Mouse (Mus musculus): ENCODE measurements at regions not wholly inside any gene's neighbourhood (a gene's known extent, or its start where the extent isn't known, plus 50 kb on each side); places are given as distances from the start of the nearest gene placed in this dataset.

DNA sequence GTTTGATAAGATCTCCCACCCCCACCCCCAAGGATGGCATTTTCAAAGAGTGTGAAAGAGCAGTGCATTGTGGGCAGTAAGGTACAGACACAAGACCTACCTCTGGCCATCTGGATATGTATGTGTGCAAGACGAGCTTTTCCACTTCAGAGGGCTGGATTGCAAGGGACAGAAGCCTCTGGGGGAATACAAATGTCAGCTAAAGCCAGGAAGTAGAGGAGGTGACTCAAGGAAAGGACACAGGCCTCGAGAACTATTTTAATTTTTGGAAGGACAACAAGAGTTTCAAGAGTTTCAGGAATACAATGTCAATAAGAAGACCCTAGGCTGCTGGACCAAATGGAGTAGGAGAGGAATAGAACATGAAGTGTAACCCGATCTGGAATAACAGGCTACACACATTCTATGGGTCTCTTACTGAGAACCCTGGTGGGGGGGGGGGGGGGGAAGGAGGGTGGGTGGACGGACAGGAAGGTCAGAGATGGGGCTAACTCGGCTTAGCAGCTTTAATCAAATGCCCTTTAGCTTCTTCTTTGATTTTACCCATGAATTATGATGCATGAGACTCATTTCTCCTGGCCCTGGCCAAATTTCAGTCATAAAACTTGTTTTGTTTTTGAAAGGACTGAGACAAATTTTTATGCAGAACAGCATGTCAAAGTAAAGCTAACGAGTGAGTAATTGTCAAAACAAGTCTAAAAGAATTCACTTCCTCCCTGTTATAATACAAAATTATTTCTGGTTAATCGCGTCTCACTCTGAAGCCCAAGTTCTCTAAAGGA lies 91.4 kb upstream of the Cpsf6 start:
- ATAC-seq = no peak
- 49% methylated on average over 8 of the region's 8 CpGs for WGBS

GRCm38 (mm10) chr10:117470481-117470880 lies 90.7 kb upstream of the Cpsf6 start:
- Histone ChIP-seq H3K27me3 (replicated peaks; ENCODE audit: control insufficient read depth, insufficient read depth, low read length) (no peaks in the 10 kb centered on the region), H3K9me3 (ENCODE audit: control insufficient read depth) (0 out of 2 replicates have a peak, but pooled peaks cover 5% of the 10 kb centered on the region), H3K4me2 (replicated peaks; ENCODE audit: low read depth) (no peak overlapping the region), H3K27ac (ENCODE audit: low read depth, low read length) (no peak overlapping the region), H3K36me3 (ENCODE audit: control insufficient read depth, insufficient read depth) (no peaks in the 10 kb centered on the region), H3K9ac (ENCODE audit: low read depth, low read length) (no peak overlapping the region), H3K4me3 (ENCODE audit: low read depth, low read length) (no peak overlapping the region), H3K4me1 (replicated peaks; ENCODE audit: control insufficient read depth, insufficient read depth, low read length) (no peaks in the 10 kb centered on the region)
- no peak for TF ChIP-seq CTCF (IDR thresholded peaks at IDR 0.05; ENCODE audit: low read depth)
- 69% methylated on average over 2 of the region's 2 CpGs for WGBS
- ATAC-seq = no peak

More for the DNA sequence above, 91.4 kb upstream of the Cpsf6 start:
- TF ChIP-seq CTCF (IDR thresholded peaks at IDR 0.05; ENCODE audit: low read depth) = no peak
- Histone ChIP-seq H3K9me3 (ENCODE audit: control insufficient read depth) (0 out of 2 replicates have a peak, but pooled peaks cover 5% of the 10 kb centered on the region), H3K27ac (ENCODE audit: low read depth, low read length) (no peak overlapping the region), H3K4me2 (replicated peaks; ENCODE audit: low read depth) (no peak overlapping the region), H3K27me3 (replicated peaks; ENCODE audit: control insufficient read depth, insufficient read depth, low read length) (no peaks in the 10 kb centered on the region), H3K4me1 (replicated peaks; ENCODE audit: control insufficient read depth, insufficient read depth, low read length) (no peaks in the 10 kb centered on the region), H3K4me3 (ENCODE audit: low read depth, low read length) (no peak overlapping the region), H3K36me3 (ENCODE audit: control insufficient read depth, insufficient read depth) (no peaks in the 10 kb centered on the region), H3K9ac (ENCODE audit: low read depth, low read length) (no peak overlapping the region)

DNA sequence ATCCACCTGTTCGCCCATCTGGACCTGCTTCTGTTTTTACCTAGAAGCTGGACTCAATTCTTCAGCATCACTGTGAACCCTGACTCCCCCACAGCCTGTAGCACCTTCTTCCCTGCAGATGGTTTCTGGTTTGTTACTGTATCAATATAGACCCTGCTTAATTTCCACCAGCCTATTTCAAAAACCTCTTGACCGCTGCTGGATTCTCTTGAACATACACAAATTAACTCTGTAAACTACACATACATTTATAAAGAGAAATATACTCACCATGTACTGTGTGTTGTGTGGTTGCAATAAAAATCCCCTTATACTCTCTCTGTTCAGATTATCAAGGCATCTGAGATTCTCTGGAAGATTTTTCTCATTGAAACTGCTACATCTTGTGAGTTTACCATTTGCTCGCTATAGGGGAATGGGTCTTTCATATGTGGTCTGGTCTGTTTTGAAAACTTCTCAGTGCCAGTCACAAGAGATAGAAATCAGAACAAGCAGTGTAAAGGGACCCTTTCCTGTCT lies 89.8 kb upstream of the Cpsf6 start:
- H3K9me3 ChIP-seq (ENCODE audit: control insufficient read depth) = 0 out of 2 replicates have a peak, but pooled peaks cover 5% of the 10 kb centered on the region
- H3K27ac ChIP-seq (ENCODE audit: low read depth, low read length) = no peak overlapping the region
- TF ChIP-seq CTCF (IDR thresholded peaks at IDR 0.05; ENCODE audit: low read depth) = no peak
- H3K27me3 ChIP-seq (replicated peaks; ENCODE audit: control insufficient read depth, insufficient read depth, low read length) = no peaks in the 10 kb centered on the region
- H3K9ac ChIP-seq (ENCODE audit: low read depth, low read length) = no peak overlapping the region
- WGBS = 98% methylated on average over 3 of the region's 3 CpGs
- H3K4me2 ChIP-seq (replicated peaks; ENCODE audit: low read depth) = no peak overlapping the region
- H3K36me3 ChIP-seq (ENCODE audit: control insufficient read depth, insufficient read depth) = no peaks in the 10 kb centered on the region
- H3K4me3 ChIP-seq (ENCODE audit: low read depth, low read length) = no peak overlapping the region
- H3K4me1 ChIP-seq (replicated peaks; ENCODE audit: control insufficient read depth, insufficient read depth, low read length) = no peaks in the 10 kb centered on the region
- no peak for ATAC-seq

- Histone ChIP-seq H3K9ac (ENCODE audit: low read depth, low read length) (no peak overlapping the region), H3K4me3 (ENCODE audit: low read depth, low read length) (no peak overlapping the region), H3K27me3 (replicated peaks; ENCODE audit: control insufficient read depth, insufficient read depth, low read length) (no peaks in the 10 kb centered on the region), H3K27ac (ENCODE audit: low read depth, low read length) (no peak overlapping the region), H3K9me3 (ENCODE audit: control insufficient read depth) (0 out of 2 replicates have a peak, but pooled peaks cover 2% of the 10 kb centered on the region), H3K4me1 (replicated peaks; ENCODE audit: control insufficient read depth, insufficient read depth, low read length) (no peaks in the 10 kb centered on the region), H3K4me2 (replicated peaks; ENCODE audit: low read depth) (no peak overlapping the region), H3K36me3 (ENCODE audit: control insufficient read depth, insufficient read depth) (no peaks in the 10 kb centered on the region)
- ATAC-seq = no peak
- WGBS = 89% methylated on average over 3 of the region's 3 CpGs
- no peak for TF ChIP-seq CTCF (IDR thresholded peaks at IDR 0.05; ENCODE audit: low read depth)
These were observed 89.2 kb upstream of the Cpsf6 start for GRCm38 (mm10) chr10:117468931-117469572.

GRCm38 (mm10) chr10:117468381-117468780 lies 88.6 kb upstream of the Cpsf6 start:
- 92% methylated on average over 4 of the region's 4 CpGs for WGBS
- Histone ChIP-seq H3K9ac (ENCODE audit: low read depth, low read length) (no peak overlapping the region), H3K4me3 (ENCODE audit: low read depth, low read length) (no peak overlapping the region), H3K36me3 (ENCODE audit: control insufficient read depth, insufficient read depth) (no peaks in the 10 kb centered on the region), H3K27ac (ENCODE audit: low read depth, low read length) (no peak overlapping the region), H3K4me2 (replicated peaks; ENCODE audit: low read depth) (no peak overlapping the region), H3K9me3 (ENCODE audit: control insufficient read depth) (no peaks in the 10 kb centered on the region), H3K4me1 (replicated peaks; ENCODE audit: control insufficient read depth, insufficient read depth, low read length) (no peaks in the 10 kb centered on the region), H3K27me3 (replicated peaks; ENCODE audit: control insufficient read depth, insufficient read depth, low read length) (no peaks in the 10 kb centered on the region)
- no peak for TF ChIP-seq CTCF (IDR thresholded peaks at IDR 0.05; ENCODE audit: low read depth)
- no peak for ATAC-seq

GRCm38 (mm10) chr10:117467161-117467560 lies 87.3 kb upstream of the Cpsf6 start:
- H3K4me3 ChIP-seq (ENCODE audit: low read depth, low read length) = no peak overlapping the region
- no peak for TF ChIP-seq CTCF (IDR thresholded peaks at IDR 0.05; ENCODE audit: low read depth)
- no peak overlapping the region for H3K9ac ChIP-seq (ENCODE audit: low read depth, low read length)
- no peak overlapping the region for H3K4me2 ChIP-seq (replicated peaks; ENCODE audit: low read depth)
- H3K27me3 ChIP-seq (replicated peaks; ENCODE audit: control insufficient read depth, insufficient read depth, low read length) = no peaks in the 10 kb centered on the region
- H3K36me3 ChIP-seq (ENCODE audit: control insufficient read depth, insufficient read depth) = no peaks in the 10 kb centered on the region
- WGBS = 89% methylated on average over 8 of the region's 8 CpGs
- no peak for ATAC-seq
- no peaks in the 10 kb centered on the region for H3K4me1 ChIP-seq (replicated peaks; ENCODE audit: control insufficient read depth, insufficient read depth, low read length)
- no peak overlapping the region for H3K27ac ChIP-seq (ENCODE audit: low read depth, low read length)
- H3K9me3 ChIP-seq (ENCODE audit: control insufficient read depth) = no peaks in the 10 kb centered on the region

Data from intestine, postnatal 0 days (tissue).